In genomic region chr12:81689505-81690056, GRCm38 (mm10) we compare ENCODE assay signal across 21 mouse cellular contexts. TPM values are rescaled to one million over a fixed set of nuclear protein-coding genes. Genes with fewer than 3 reads are reported as not detected.
DNase-seq lines count a peak whose midpoint lies in the region; ATAC-seq and TF ChIP-seq lines count a peak whose summit lies in the region.
"Had no signal": no experiment of that assay in that cellular context is flagged by ENCODE, and none has a peak within 500 bp of the region (broad histone marks: within the 10 kb centered on the region; RNA-seq: fewer than 3 reads in every experiment).

No protein-coding gene starts in this region.

- WGBS in forebrain, embryonic 10.5 days, result 26% methylated on average over 4 of the region's 4 CpGs
- 21% methylated on average over 4 of the region's 4 CpGs for WGBS in forebrain, embryonic 14.5 days
- 33% methylated on average over 4 of the region's 4 CpGs for WGBS in heart, embryonic 14.5 days
- 36% methylated on average over 4 of the region's 4 CpGs for WGBS in embryonic facial prominence, embryonic 11.5 days

- ATAC-seq in forebrain, embryonic 14.5 days, result no peak
- ATAC-seq in heart, embryonic 14.5 days (ENCODE audit: insufficient number of reproducible peaks, insufficient read depth, low FRiP score, low read depth), result peak; percentile 37; the same call in 1 of the 2 replicates
- 0 out of 2 replicates have a peak, but pooled peaks have one; percentile 44 for ATAC-seq in embryonic facial prominence, embryonic 11.5 days (replicated peaks; ENCODE audit: insufficient number of reproducible peaks, low FRiP score, low TSS enrichment, low read depth)
- ATAC-seq: forebrain, embryonic 15.5 days had no signal

- no peak overlapping the region for H3K4me2 ChIP-seq in forebrain, embryonic 14.5 days (ENCODE audit: low read length)
- no peak overlapping the region for H3K4me2 ChIP-seq in heart, embryonic 14.5 days (ENCODE audit: low read length)
- H3K4me2 ChIP-seq in embryonic facial prominence, embryonic 11.5 days (ENCODE audit: low read depth, low read length), result no peak overlapping the region
- H3K4me2 ChIP-seq: forebrain, embryonic 15.5 days had no signal

- no peak overlapping the region for H3K4me3 ChIP-seq in forebrain, embryonic 10.5 days
- no peak overlapping the region for H3K4me3 ChIP-seq in forebrain, embryonic 14.5 days (ENCODE audit: low read depth, low read length)
- H3K4me3 ChIP-seq in heart, embryonic 14.5 days (ENCODE audit: control insufficient read depth in 1 of 2, insufficient read depth in 1 of 2, low read depth in 1 of 2, low read length in 2 of 2), result no peak overlapping the region
- H3K4me3 ChIP-seq in E14TG2a.4 (replicated peaks; ENCODE audit: low read length), result no peak overlapping the region
- H3K4me3 ChIP-seq in embryonic facial prominence, embryonic 11.5 days (ENCODE audit: low read depth, low read length), result no peak overlapping the region
- H3K4me3 ChIP-seq: forebrain, embryonic 15.5 days; left cerebral cortex, adult 2 months had no signal

- peak overlapping the region; percentile 69 for H3K27ac ChIP-seq in forebrain, embryonic 10.5 days
- H3K27ac ChIP-seq in forebrain, embryonic 14.5 days (ENCODE audit: low read depth, low read length), result no peak overlapping the region
- H3K27ac ChIP-seq in heart, embryonic 14.5 days (replicated peaks in 1 of 2; ENCODE audit: control insufficient read depth in 1 of 2, insufficient read depth in 1 of 2, low read depth in 2 of 2, low read length in 2 of 2), result peak overlapping the region; percentile 75 to 77
- H3K27ac ChIP-seq in embryonic facial prominence, embryonic 11.5 days (replicated peaks; ENCODE audit: low read depth, low read length), result no peak overlapping the region
- H3K27ac ChIP-seq: forebrain, embryonic 15.5 days; left cerebral cortex, adult 2 months had no signal

- H3K27me3 ChIP-seq in forebrain, embryonic 10.5 days (ENCODE audit: poor library complexity, severe bottlenecking), result peaks cover 30% of the 10 kb centered on the region; the same call in 1 of the 2 replicates
- H3K27me3 ChIP-seq in forebrain, embryonic 14.5 days (replicated peaks; ENCODE audit: control insufficient read depth, insufficient read depth, low read length), result no peaks in the 10 kb centered on the region
- no peaks in the 10 kb centered on the region for H3K27me3 ChIP-seq in heart, embryonic 14.5 days (ENCODE audit: control insufficient read depth, insufficient read depth, low read length)
- peaks cover 17% of the 10 kb centered on the region for H3K27me3 ChIP-seq in E14TG2a.4 (ENCODE audit: insufficient read depth, low read length)
- H3K27me3 ChIP-seq in embryonic facial prominence, embryonic 11.5 days (ENCODE audit: control insufficient read depth, insufficient read depth, low read length), result no peaks in the 10 kb centered on the region
- H3K27me3 ChIP-seq: forebrain, embryonic 15.5 days had no signal

- peaks cover 63% of the 10 kb centered on the region for H3K4me1 ChIP-seq in forebrain, embryonic 10.5 days
- peaks cover 11% of the 10 kb centered on the region for H3K4me1 ChIP-seq in forebrain, embryonic 14.5 days (ENCODE audit: control insufficient read depth, insufficient read depth, low read length)
- peaks cover 5% of the 10 kb centered on the region in 2 experiments; a peak in 3 of 4 replicates for H3K4me1 ChIP-seq in heart, embryonic 14.5 days (ENCODE audit: control insufficient read depth in 2 of 2, insufficient read depth in 2 of 2, low read length in 2 of 2)
- H3K4me1 ChIP-seq in E14TG2a.4 (replicated peaks; ENCODE audit: low read depth, low read length), result peaks cover 49% of the 10 kb centered on the region
- H3K4me1 ChIP-seq in embryonic facial prominence, embryonic 11.5 days (ENCODE audit: control insufficient read depth, insufficient read depth, low read length), result no peaks in the 10 kb centered on the region

- H3K9ac ChIP-seq in forebrain, embryonic 14.5 days (ENCODE audit: low read length), result no peak overlapping the region
- H3K9ac ChIP-seq in heart, embryonic 14.5 days (ENCODE audit: low read length), result no peak overlapping the region
- H3K9ac ChIP-seq in embryonic facial prominence, embryonic 11.5 days (replicated peaks; ENCODE audit: low read length), result no peak overlapping the region
- H3K9ac ChIP-seq: forebrain, embryonic 15.5 days had no signal

- H3K9me3 ChIP-seq in forebrain, embryonic 10.5 days, result no peaks in the 10 kb centered on the region
- H3K9me3 ChIP-seq in forebrain, embryonic 14.5 days (replicated peaks; ENCODE audit: control insufficient read depth, low read length), result no peaks in the 10 kb centered on the region
- H3K9me3 ChIP-seq in heart, embryonic 14.5 days (ENCODE audit: control insufficient read depth, low read length), result no peaks in the 10 kb centered on the region
- H3K9me3 ChIP-seq in E14TG2a.4 (ENCODE audit: low read length), result no peaks in the 10 kb centered on the region
- no peaks in the 10 kb centered on the region for H3K9me3 ChIP-seq in embryonic facial prominence, embryonic 11.5 days (replicated peaks; ENCODE audit: control insufficient read depth, low read length)
- H3K9me3 ChIP-seq: forebrain, embryonic 15.5 days had no signal

- DNase-seq in forebrain, embryonic 10.5 days (ENCODE audit: extremely low spot score, low spot score), result no peak
- DNase-seq in forebrain, embryonic 14.5 days (ENCODE audit: low spot score), result no peak
- no peak for DNase-seq in heart, adult 9 months (ENCODE audit: low spot score in 2 of 2)
- DNase-seq in embryonic facial prominence, embryonic 11.5 days (ENCODE audit: low spot score), result no peak
- no peak for DNase-seq in gastrocnemius, postnatal 4 days (ENCODE audit: low spot score in 2 of 2)
- no peak for DNase-seq in spleen, adult 12 weeks (ENCODE audit: low spot score)
- DNase-seq: cerebellum, adult 9-10 months; gastrocnemius, postnatal 36 days; kidney, adult 18-20 months; kidney, postnatal 36 days; layer of hippocampus, adult 9-11 months; left cerebral cortex, postnatal 4 days; liver; lung, postnatal 14 days had no signal

- H3K36me3 ChIP-seq in forebrain, embryonic 10.5 days (replicated peaks), result no peaks in the 10 kb centered on the region
- H3K36me3 ChIP-seq in forebrain, embryonic 14.5 days (ENCODE audit: control insufficient read depth, insufficient read depth, low read length), result no peaks in the 10 kb centered on the region
- H3K36me3 ChIP-seq in heart, embryonic 14.5 days (ENCODE audit: control insufficient read depth, insufficient read depth, low read length), result no peaks in the 10 kb centered on the region
- no peaks in the 10 kb centered on the region for H3K36me3 ChIP-seq in E14TG2a.4 (ENCODE audit: insufficient read depth, low read length)
- H3K36me3 ChIP-seq in embryonic facial prominence, embryonic 11.5 days (replicated peaks; ENCODE audit: control insufficient read depth, insufficient read depth, low read depth, low read length), result no peaks in the 10 kb centered on the region
- H3K36me3 ChIP-seq: forebrain, embryonic 15.5 days had no signal

- TF ChIP-seq CTCF in E14TG2a.4 (conservative IDR thresholded peaks at IDR 0.05; ENCODE audit: low read length), result peak; percentile 16; the same call in 1 of the 2 replicates

RNA-seq across cellular contexts. Expression of gene Ttc9, which starts 58.5 kb away (rescaled TPM):
- polyA plus RNA-seq in forebrain, embryonic 10.5 days (2016; fragmentation: Nextera tagmentation; extraction: Ambion mirVana), result 3.5 and 4.5 TPM in 2 replicates
- polyA plus RNA-seq in forebrain, embryonic 14.5 days (2014; fragmentation: Nextera tagmentation; extraction: Ambion mirVana), result 10.4 and 12.6 TPM in 2 replicates
- polyA plus RNA-seq in heart, embryonic 14.5 days (2014; fragmentation: Nextera tagmentation; extraction: Ambion mirVana), result 2.6 and 3.3 TPM in 2 replicates
- polyA plus RNA-seq in embryonic facial prominence, embryonic 11.5 days (2014; fragmentation: Nextera tagmentation; extraction: Ambion mirVana), result 0.86 and 0.89 TPM in 2 replicates
- total RNA-seq in gastrocnemius, postnatal 4 days (2021), result 10 to 100 TPM; 27.3 to 31.0 TPM
- total RNA-seq: common myeloid progenitor, adult 5-6 weeks; megakaryocyte-erythroid progenitor cell, adult 5-6 weeks; neutrophil, adult 5-6 weeks had no signal

Comparison
In these comparisons a context has a peak if more than half of its experiments do, and no peak if none do; other contexts are left out.
1. H3K27ac ChIP-seq: peak in forebrain, embryonic 10.5 days (single experiment) and heart, embryonic 14.5 days (2 of 2); none in forebrain, embryonic 14.5 days (single experiment) and embryonic facial prominence, embryonic 11.5 days (single experiment).